Mouse (Mus musculus): ENCODE measurements around the gene Mcm9. TPM values are rescaled to one million over a fixed set of nuclear protein-coding genes. Genes with fewer than 3 reads are reported as not detected.

Mcm9 gene
- polyA plus RNA-seq, 1 experiment, result 3.7 TPM

DNA sequence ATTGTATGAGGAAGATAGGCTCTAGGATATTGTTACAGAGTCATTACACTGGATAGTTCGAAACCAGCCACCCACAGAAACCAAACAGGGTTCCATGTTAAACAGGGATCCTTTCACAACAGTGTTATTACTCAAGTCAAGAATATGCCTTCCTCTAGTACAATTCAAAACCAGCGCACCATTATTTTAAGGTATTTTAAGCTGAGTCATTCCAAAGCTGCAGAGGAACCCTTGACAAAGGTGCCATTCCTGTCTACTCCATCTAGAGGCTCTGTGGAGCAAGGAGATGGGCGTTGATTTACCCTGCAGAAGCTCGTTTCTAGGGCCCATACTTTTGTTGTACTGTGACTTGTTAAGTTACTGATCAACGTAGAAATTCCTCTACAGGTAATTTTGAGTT, 31.4 kb downstream of the Mcm9 start:
- WGBS, result 35% methylated on average over 5 of the region's 5 CpGs

DNA sequence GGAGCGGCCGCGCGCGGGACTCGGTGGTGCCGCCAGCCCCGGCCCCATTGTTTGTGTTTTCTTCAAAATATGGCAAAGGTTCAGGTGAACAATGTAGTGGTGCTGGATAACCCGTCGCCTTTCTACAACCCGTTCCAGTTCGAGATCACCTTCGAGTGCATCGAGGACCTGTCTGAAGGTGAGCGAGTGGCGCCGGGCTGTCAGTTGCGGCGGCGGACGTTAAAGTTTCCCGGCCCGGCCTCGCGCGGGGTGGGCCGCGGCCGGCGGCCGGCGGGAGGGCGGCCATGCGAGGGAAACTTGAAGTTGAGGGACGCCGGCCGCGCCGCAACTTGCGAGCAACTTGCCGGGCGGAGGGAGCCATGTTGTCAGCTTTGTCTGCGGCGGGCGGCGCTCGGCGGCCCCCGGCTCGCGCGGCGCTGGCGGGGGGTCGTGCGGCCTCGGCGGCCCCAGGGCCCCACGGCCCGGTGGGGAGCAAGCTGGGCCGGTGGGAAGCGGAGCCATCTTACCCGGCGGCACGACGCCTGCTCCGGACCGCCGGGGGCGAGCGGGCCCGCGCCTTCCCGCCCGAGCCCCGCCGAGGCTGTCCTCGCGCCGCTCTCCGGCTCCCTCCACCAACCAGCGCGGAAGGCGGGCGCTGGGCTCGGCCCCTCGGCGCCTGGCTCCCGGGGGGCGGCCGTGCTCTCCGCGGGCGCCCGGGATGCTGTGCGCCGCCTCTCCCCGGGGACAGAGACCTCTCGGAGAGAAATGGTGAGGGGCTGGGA, 32.9 kb downstream of the Mcm9 start:
- Histone ChIP-seq H3K27ac (ENCODE audit: insufficient read depth, low read depth, low read length) (peak overlapping the region; percentile 88), H3K36me3 (ENCODE audit: control insufficient read depth, insufficient read depth, low read length) (peaks cover 3% of the 10 kb centered on the region; the same call in 1 of the 2 replicates), H3K4me3 (ENCODE audit: low read depth, low read length) (peak overlapping the region; percentile 91), H3K27me3 (ENCODE audit: control insufficient read depth, insufficient read depth, low read length) (no peaks in the 10 kb centered on the region), H3K4me1 (ENCODE audit: control insufficient read depth, insufficient read depth, insufficient read length, low read length) (no peaks in the 10 kb centered on the region)
- TF ChIP-seq CTCF (IDR thresholded peaks at IDR 0.05; ENCODE audit: extremely low read depth, insufficient read length, insufficient replicate concordance, low read depth, low read length) (no peak), POLR2A (IDR thresholded peaks at IDR 0.05; ENCODE audit: low read depth, low read length) (no peak)
- WGBS, result under 1% methylated on average over 99 of the region's 99 CpGs

More for the DNA sequence above, 31.4 kb downstream of the Mcm9 start:
- H3K4me3 ChIP-seq (ENCODE audit: low read depth, low read length), result no peak overlapping the region
- no peak overlapping the region for H3K27ac ChIP-seq (ENCODE audit: insufficient read depth, low read depth, low read length)
- no peaks in the 10 kb centered on the region for H3K27me3 ChIP-seq (ENCODE audit: control insufficient read depth, insufficient read depth, low read length)
- H3K36me3 ChIP-seq (ENCODE audit: control insufficient read depth, insufficient read depth, low read length), result peaks cover 9% of the 10 kb centered on the region
- TF ChIP-seq CTCF (IDR thresholded peaks at IDR 0.05; ENCODE audit: extremely low read depth, insufficient read length, insufficient replicate concordance, low read depth, low read length) (no peak), POLR2A (IDR thresholded peaks at IDR 0.05; ENCODE audit: low read depth, low read length) (no peak)
- no peaks in the 10 kb centered on the region for H3K4me1 ChIP-seq (ENCODE audit: control insufficient read depth, insufficient read depth, insufficient read length, low read length)

DNA sequence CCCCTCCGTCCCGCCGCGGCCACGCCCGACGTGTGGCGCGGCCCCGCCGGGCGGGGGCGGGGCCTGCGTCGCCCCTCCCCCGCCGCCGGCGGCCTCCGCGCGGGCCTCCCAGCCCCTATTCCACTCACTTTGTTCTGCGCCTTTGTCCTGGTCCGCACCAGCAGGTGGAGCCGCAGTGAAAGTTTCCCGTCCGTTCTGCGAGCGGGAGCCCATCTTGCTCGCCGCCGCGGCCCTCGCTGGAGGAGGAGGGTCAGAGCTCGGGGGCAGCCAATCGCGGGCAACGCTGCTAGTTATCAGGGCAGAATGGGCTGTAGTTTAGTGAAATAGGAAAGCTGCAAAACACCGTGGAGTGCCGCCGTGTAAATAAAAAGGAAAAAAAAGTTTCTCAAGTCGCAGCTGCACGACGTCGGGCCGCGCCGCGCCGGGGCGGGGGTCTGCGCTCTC, 33.5 kb downstream of the Mcm9 start, which contains the start of gene Asf1a:
Gene Asf1a, plus strand, starts transcription at position 81 of the 444 bp plus-strand sequence.
- H3K4me3 ChIP-seq (ENCODE audit: low read depth, low read length), result peak within 1 kb of the TSS; percentile 91
- H3K4me1 ChIP-seq (ENCODE audit: control insufficient read depth, insufficient read depth, insufficient read length, low read length), result no peaks in the 10 kb centered on the region
- peak within 1 kb of the TSS; percentile 88 for H3K27ac ChIP-seq (ENCODE audit: insufficient read depth, low read depth, low read length)
- under 1% methylated on average over 42 of the region's 52 CpGs for WGBS
- TF ChIP-seq CTCF (IDR thresholded peaks at IDR 0.05; ENCODE audit: extremely low read depth, insufficient read length, insufficient replicate concordance, low read depth, low read length), result peak; percentile 56; the same call in 1 of the 2 replicates
- peak; percentile 56 for TF ChIP-seq POLR2A (IDR thresholded peaks at IDR 0.05; ENCODE audit: low read depth, low read length)
- H3K36me3 ChIP-seq (ENCODE audit: control insufficient read depth, insufficient read depth, low read length), result peaks cover 3% of the 10 kb centered on the region; the same call in 1 of the 2 replicates
- H3K27me3 ChIP-seq (ENCODE audit: control insufficient read depth, insufficient read depth, low read length), result no peaks in the 10 kb centered on the region

DNA sequence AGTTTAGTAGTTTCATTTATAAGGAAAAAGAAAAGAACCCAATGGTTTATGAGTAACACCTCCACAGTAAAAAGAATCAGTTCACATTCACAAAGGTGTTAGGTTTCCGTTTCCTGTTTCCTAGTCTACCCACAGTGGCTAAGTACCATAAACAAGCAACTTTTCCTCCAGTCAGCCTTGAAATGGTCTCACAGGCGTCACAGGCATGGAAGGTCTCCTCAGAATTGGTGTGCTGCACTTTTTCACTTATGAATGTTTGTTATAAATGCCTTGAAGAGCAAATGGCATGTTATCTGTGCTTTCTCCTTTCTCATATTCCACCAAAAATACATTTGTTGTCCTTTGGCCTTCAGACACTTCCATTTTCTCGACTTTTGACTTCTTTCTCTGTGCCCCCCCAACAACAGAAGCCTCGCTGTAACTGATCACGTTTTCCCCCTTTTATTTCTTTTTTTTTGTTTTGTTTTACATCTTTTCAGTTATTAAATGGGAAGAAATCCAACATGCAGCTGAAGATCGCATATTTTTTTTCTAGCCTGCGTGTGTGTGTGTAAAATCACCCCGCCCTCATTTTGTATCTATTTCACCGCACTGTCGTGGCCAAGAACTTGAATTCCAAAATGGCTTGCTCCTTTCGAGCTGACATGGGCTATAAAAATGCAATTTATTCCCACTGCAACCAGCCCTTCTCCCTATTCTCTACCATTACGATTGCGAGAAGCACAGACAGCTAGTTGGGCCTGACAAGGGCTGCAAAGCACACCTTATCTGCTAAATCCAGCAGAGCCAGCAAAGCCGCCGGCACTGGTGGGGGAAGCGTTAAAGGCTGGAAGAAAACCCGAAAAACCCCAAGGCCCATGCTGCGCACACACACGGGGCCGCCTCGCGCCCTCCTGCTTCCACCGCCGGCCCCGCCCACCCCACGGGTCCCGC, 34.2 kb downstream of the Mcm9 start:
- H3K27me3 ChIP-seq (ENCODE audit: control insufficient read depth, insufficient read depth, low read length), result no peaks in the 10 kb centered on the region
- peak overlapping the region; percentile 77 for H3K4me3 ChIP-seq (ENCODE audit: low read depth, low read length)
- peaks cover 3% of the 10 kb centered on the region; the same call in 1 of the 2 replicates for H3K36me3 ChIP-seq (ENCODE audit: control insufficient read depth, insufficient read depth, low read length)
- 5% methylated on average over 24 of the region's 27 CpGs for WGBS
- peak overlapping the region; percentile 73 for H3K27ac ChIP-seq (ENCODE audit: insufficient read depth, low read depth, low read length)
- no peaks in the 10 kb centered on the region for H3K4me1 ChIP-seq (ENCODE audit: control insufficient read depth, insufficient read depth, insufficient read length, low read length)
- TF ChIP-seq CTCF (IDR thresholded peaks at IDR 0.05; ENCODE audit: extremely low read depth, insufficient read length, insufficient replicate concordance, low read depth, low read length) (no peak), POLR2A (IDR thresholded peaks at IDR 0.05; ENCODE audit: low read depth, low read length) (no peak)

DNA sequence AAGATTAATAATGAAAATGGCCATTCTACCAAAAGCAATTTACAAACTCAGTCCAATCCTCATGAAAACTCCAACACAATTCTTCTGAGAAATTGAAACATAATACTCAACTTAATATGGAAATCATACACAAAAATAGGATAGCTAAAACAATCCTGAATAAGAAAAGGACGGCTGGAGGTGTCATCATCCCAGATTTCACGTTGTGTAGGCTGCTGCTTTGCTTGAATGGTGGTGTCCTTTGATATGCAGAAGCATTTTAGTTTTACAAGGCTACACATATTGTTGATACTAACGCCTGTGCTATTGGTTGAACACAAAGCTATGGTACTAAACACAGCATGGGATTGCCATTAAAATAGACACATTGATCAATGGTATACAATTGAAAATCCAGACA, 44.5 kb downstream of the Mcm9 start:
- Histone ChIP-seq H3K27me3 (ENCODE audit: control insufficient read depth, insufficient read depth, low read length) (no peaks in the 10 kb centered on the region), H3K4me3 (ENCODE audit: low read depth, low read length) (no peak overlapping the region), H3K27ac (ENCODE audit: insufficient read depth, low read depth, low read length) (no peak overlapping the region), H3K36me3 (ENCODE audit: control insufficient read depth, insufficient read depth, low read length) (0 out of 2 replicates have a peak, but pooled peaks cover 2% of the 10 kb centered on the region), H3K4me1 (ENCODE audit: control insufficient read depth, insufficient read depth, insufficient read length, low read length) (peaks cover 3% of the 10 kb centered on the region)
- WGBS, result 87% methylated on average over 3 of the region's 3 CpGs
- TF ChIP-seq POLR2A (IDR thresholded peaks at IDR 0.05; ENCODE audit: low read depth, low read length) (no peak), CTCF (IDR thresholded peaks at IDR 0.05; ENCODE audit: extremely low read depth, insufficient read length, insufficient replicate concordance, low read depth, low read length) (no peak)

DNA sequence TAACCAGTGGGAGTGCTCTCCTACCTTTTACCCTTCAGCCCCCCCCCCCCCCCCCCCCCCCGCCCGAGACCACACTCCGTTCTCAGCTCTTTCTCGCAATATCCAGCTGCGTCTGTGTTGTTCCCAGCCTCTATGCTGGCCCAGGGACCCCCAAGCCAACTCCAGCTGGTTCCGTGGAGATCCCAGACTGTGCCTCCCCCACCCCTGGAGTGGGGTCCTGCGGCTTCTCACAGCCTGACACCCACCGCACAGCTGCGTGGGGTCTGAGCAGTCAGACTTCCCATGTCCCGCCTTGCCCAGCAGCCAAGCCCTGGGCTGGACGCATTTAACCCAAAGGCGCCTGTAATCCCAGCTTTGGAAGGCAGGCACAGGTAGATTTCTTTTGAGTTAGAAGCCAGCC, 49.2 kb downstream of the Mcm9 start:
- 50% methylated on average over 12 of the region's 12 CpGs for WGBS
- H3K27me3 ChIP-seq (ENCODE audit: control insufficient read depth, insufficient read depth, low read length), result no peaks in the 10 kb centered on the region
- no peaks in the 10 kb centered on the region for H3K36me3 ChIP-seq (ENCODE audit: control insufficient read depth, insufficient read depth, low read length)
- no peak overlapping the region for H3K27ac ChIP-seq (ENCODE audit: insufficient read depth, low read depth, low read length)
- H3K4me1 ChIP-seq (ENCODE audit: control insufficient read depth, insufficient read depth, insufficient read length, low read length), result peaks cover 5% of the 10 kb centered on the region
- H3K4me3 ChIP-seq (ENCODE audit: low read depth, low read length), result peak overlapping the region; percentile 54; the same call in 1 of the 2 replicates
- TF ChIP-seq CTCF (IDR thresholded peaks at IDR 0.05; ENCODE audit: extremely low read depth, insufficient read length, insufficient replicate concordance, low read depth, low read length), result no peak
- TF ChIP-seq POLR2A (IDR thresholded peaks at IDR 0.05; ENCODE audit: low read depth, low read length), result no peak

Measured in small intestine, adult 2 months (tissue).